30 mouse cellular contexts compared by ENCODE assay signal in the genomic region with DNA sequence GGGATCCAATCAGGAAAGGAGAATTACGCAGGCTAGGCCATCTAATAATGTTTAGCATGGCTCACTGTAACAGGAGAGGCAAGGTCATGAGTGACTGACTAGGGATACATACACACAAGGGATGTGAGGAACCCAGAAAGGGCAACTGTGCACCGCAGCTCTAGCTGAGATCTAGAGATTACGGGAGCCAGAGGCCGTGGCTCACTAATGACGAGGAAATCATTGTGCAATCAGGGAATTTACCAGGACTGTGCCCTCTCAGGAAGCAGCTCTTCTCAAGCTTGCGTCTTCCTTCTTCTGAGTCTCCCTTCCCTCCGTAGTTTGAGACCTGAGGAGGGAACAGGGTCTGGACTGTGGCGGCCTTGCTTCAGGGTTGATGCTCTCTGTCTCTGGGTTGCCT.
DNase-seq lines count a peak whose midpoint lies in the region; ATAC-seq and TF ChIP-seq lines count a peak whose summit lies in the region.
"Had no signal": no experiment of that assay in that cellular context is flagged by ENCODE, and none has a peak within 500 bp of the region (broad histone marks: within the 10 kb centered on the region; RNA-seq: fewer than 3 reads in every experiment).

No protein-coding gene starts in this region.

- no peaks in the 10 kb centered on the region for H3K36me3 ChIP-seq in liver, postnatal 0 days (replicated peaks; ENCODE audit: insufficient read depth, low read length)
- no peaks in the 10 kb centered on the region for H3K36me3 ChIP-seq in intestine, embryonic 15.5 days
- H3K36me3 ChIP-seq: embryonic facial prominence, embryonic 10.5 days; embryonic facial prominence, embryonic 13.5 days; forebrain, embryonic 10.5 days; heart, embryonic 12.5 days; heart, embryonic 15.5 days had no signal

- H3K4me2 ChIP-seq in liver, postnatal 0 days (ENCODE audit: low read depth, low read length), result no peak overlapping the region
- no peak overlapping the region for H3K4me2 ChIP-seq in intestine, embryonic 15.5 days (replicated peaks)
- H3K4me2 ChIP-seq: embryonic facial prominence, embryonic 13.5 days; forebrain, embryonic 13.5 days; heart, embryonic 12.5 days; heart, embryonic 15.5 days; hindbrain, embryonic 14.5 days had no signal

- no peak overlapping the region for H3K27ac ChIP-seq in liver, postnatal 0 days (ENCODE audit: low read depth)
- no peak overlapping the region for H3K27ac ChIP-seq in intestine, embryonic 15.5 days
- H3K27ac ChIP-seq: embryonic facial prominence, embryonic 10.5 days; embryonic facial prominence, embryonic 13.5 days; forebrain, embryonic 10.5 days; forebrain, embryonic 13.5 days; gastrocnemius, adult 2 months; heart, embryonic 15.5 days; hindbrain, embryonic 14.5 days; hindbrain, postnatal 0 days had no signal

- H3K4me3 ChIP-seq in liver, postnatal 0 days (ENCODE audit: low read depth, low read length), result no peak overlapping the region
- no peak overlapping the region for H3K4me3 ChIP-seq in intestine, embryonic 15.5 days (replicated peaks)
- H3K4me3 ChIP-seq: embryonic facial prominence, embryonic 10.5 days; embryonic facial prominence, embryonic 13.5 days; erythroblast, embryonic 14.5 days; forebrain, embryonic 10.5 days; forebrain, embryonic 13.5 days; gastrocnemius, adult 2 months; heart, embryonic 12.5 days; heart, embryonic 15.5 days had no signal

- TF ChIP-seq CTCF in liver, postnatal 0 days (IDR thresholded peaks at IDR 0.05; ENCODE audit: low read depth), result no peak

- H3K27me3 ChIP-seq in liver, postnatal 0 days (ENCODE audit: insufficient read depth, low read length), result 0 out of 2 replicates have a peak, but pooled peaks cover 9% of the 10 kb centered on the region
- H3K27me3 ChIP-seq in intestine, embryonic 15.5 days (replicated peaks), result peaks cover 4% of the 10 kb centered on the region; the same call in 1 of the 2 replicates

- no peak overlapping the region for H3K9ac ChIP-seq in liver, postnatal 0 days (replicated peaks)
- H3K9ac ChIP-seq in intestine, embryonic 15.5 days, result no peak overlapping the region
- H3K9ac ChIP-seq: embryonic facial prominence, embryonic 13.5 days; forebrain, embryonic 13.5 days; heart, embryonic 12.5 days; heart, embryonic 15.5 days; hindbrain, embryonic 14.5 days had no signal

- 49% methylated on average over 8 of the region's 8 CpGs for WGBS in liver, postnatal 0 days (ENCODE audit: insufficient replicate concordance)
- WGBS in intestine, embryonic 15.5 days, result 84% methylated on average over 8 of the region's 8 CpGs

- no peaks in the 10 kb centered on the region for H3K9me3 ChIP-seq in liver, postnatal 0 days (ENCODE audit: low read length)
- no peaks in the 10 kb centered on the region for H3K9me3 ChIP-seq in intestine, embryonic 15.5 days
- H3K9me3 ChIP-seq: embryonic facial prominence, embryonic 10.5 days; embryonic facial prominence, embryonic 13.5 days; forebrain, embryonic 10.5 days; forebrain, embryonic 13.5 days; heart, embryonic 12.5 days; heart, embryonic 15.5 days had no signal

- no peaks in the 10 kb centered on the region for H3K4me1 ChIP-seq in liver, postnatal 0 days (ENCODE audit: insufficient read depth)
- H3K4me1 ChIP-seq in intestine, embryonic 15.5 days (replicated peaks), result peaks cover 17% of the 10 kb centered on the region; the same call in 1 of the 2 replicates
- H3K4me1 ChIP-seq: heart, embryonic 12.5 days had no signal

- TF ChIP-seq EP300 in liver, postnatal 0 days (IDR thresholded peaks at IDR 0.05; ENCODE audit: low read depth), result no peak

- peak; percentile 0 for DNase-seq in liver
- no peak for DNase-seq in liver, postnatal 0 days
- no peak for DNase-seq in right cerebral cortex, postnatal 14 days
- no peak for DNase-seq in cerebellum, postnatal 4 days (ENCODE audit: low spot score in 2 of 2)
- DNase-seq: adrenal gland, adult 8-10 months; adrenal gland, postnatal 36 days; cerebellum, adult 18-20 months; cerebellum, adult 9-10 months; cerebellum, postnatal 14 days; embryo, embryonic 11 days; gastrocnemius, adult 2 months; gastrocnemius, postnatal 14 days; heart, postnatal 10 days; heart, postnatal 4 days had no signal

- no peak for ATAC-seq in liver, postnatal 0 days
- peak; percentile 64 for ATAC-seq in common myeloid progenitor, adult 5-6 weeks (replicated peaks; ENCODE audit: low read depth, poor library complexity, severe bottlenecking)
- peak; percentile 60 for ATAC-seq in intestine, embryonic 15.5 days
- 0 out of 2 replicates have a peak, but pooled peaks have one; percentile 1 for ATAC-seq in megakaryocyte, adult 5-6 weeks (ENCODE audit: poor library complexity, severe bottlenecking)
- no peak for ATAC-seq in erythroid progenitor cell, adult 5-6 weeks (replicated peaks; ENCODE audit: low FRiP score, poor library complexity, severe bottlenecking)
- ATAC-seq: activated CD4-positive, CD25-positive, alpha-beta regulatory T cell, adult 4 months; forebrain, embryonic 13.5 days; forebrain, embryonic 16.5 days; hindbrain, postnatal 0 days; inflammation-experienced regulatory T-cells, adult 6 months had no signal

Comparison
In these comparisons a context has a peak if more than half of its experiments do, and no peak if none do; other contexts are left out.
1. ATAC-seq: peak in common myeloid progenitor, adult 5-6 weeks (single experiment), intestine, embryonic 15.5 days (single experiment) and megakaryocyte, adult 5-6 weeks (single experiment); none in liver, postnatal 0 days (single experiment) and erythroid progenitor cell, adult 5-6 weeks (single experiment).